Mouse (Mus musculus): ENCODE measurements at regions not wholly inside any gene's neighbourhood (a gene's known extent, or its start where the extent isn't known, plus 50 kb on each side); places are given as distances from the start of the nearest gene placed in this dataset.

GRCm38 (mm10) chr6:148588971-148589370 is 144.8 kb upstream of the Tmtc1 start:
- TF ChIP-seq ZNF384 (IDR thresholded peaks at IDR 0.05; ENCODE audit: low read depth, low read length) = no peak
- TF ChIP-seq CHD2 (IDR thresholded peaks at IDR 0.05; ENCODE audit: low read depth, low read length) = no peak
- TF ChIP-seq MAFK (IDR thresholded peaks at IDR 0.05; ENCODE audit: insufficient read depth, low read depth, low read length) = no peak
- no peak for TF ChIP-seq HCFC1 (IDR thresholded peaks at IDR 0.05; ENCODE audit: borderline replicate concordance, insufficient read depth, low read length)
- no peak for TF ChIP-seq ZC3H11A (IDR thresholded peaks at IDR 0.05; ENCODE audit: borderline replicate concordance, low read depth, low read length)
- Histone ChIP-seq H3K36me3 (ENCODE audit: control insufficient read depth, insufficient read depth, low read length, poor library complexity, severe bottlenecking) (no peaks in the 10 kb centered on the region), H3K27ac (ENCODE audit: insufficient read depth, low read depth, low read length, poor library complexity, severe bottlenecking) (no peak overlapping the region), H3K9me3 (ENCODE audit: control insufficient read depth, insufficient read depth, low read depth, low read length) (no peaks in the 10 kb centered on the region), H3K4me3 (ENCODE audit: insufficient read depth in 1 of 2, low read depth in 1 of 2, low read length in 2 of 2, poor library complexity in 1 of 2, severe bottlenecking in 1 of 2) (no peak overlapping the region), H3K4me1 (ENCODE audit: control insufficient read depth in 2 of 2, insufficient read depth in 2 of 2, low read length in 2 of 2, poor library complexity in 1 of 2) (no peaks in the 10 kb centered on the region), H3K9ac (ENCODE audit: insufficient read depth, low read depth, low read length, poor library complexity, severe bottlenecking) (no peak overlapping the region)
- in situ Hi-C loops (cut with MboI; ENCODE audit: low sequenced_read_pairs in 2 of 2, unreplicated experiment in 2 of 2) = no loop called here
- DNase-seq (ENCODE audit: low read depth, low spot score) = no peak

- in situ Hi-C loops (cut with MboI; ENCODE audit: low sequenced_read_pairs in 2 of 2, unreplicated experiment in 2 of 2) = no loop called here
- H3K4me3 ChIP-seq (ENCODE audit: insufficient read depth in 1 of 2, low read depth in 1 of 2, low read length in 2 of 2, poor library complexity in 1 of 2, severe bottlenecking in 1 of 2) = no peak overlapping the region
Observed at GRCm38 (mm10) chr6:148586439-148587321, 142.5 kb upstream of the Tmtc1 start.

DNA sequence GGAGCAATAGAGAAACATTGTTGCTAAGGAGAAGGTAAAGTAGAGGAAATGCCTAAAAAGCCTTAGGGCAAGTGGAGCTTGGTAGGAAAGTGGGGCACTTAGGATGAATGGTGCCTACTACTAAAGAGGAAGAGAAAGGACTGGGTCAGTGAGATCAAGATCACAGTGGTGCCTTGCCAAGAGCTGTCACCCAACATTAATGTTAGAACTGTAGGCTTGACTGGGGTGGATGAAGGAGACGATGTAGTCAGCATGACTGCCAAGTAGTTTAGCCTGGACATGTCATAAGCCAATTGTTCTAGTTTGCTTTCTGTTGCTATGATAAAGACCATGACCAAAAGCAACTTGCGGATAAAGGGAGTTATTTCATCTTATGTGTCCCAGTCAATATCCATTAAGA is 139.9 kb upstream of the Tmtc1 start:
- TF ChIP-seq HCFC1 (IDR thresholded peaks at IDR 0.05; ENCODE audit: borderline replicate concordance, insufficient read depth, low read length) (no peak), ZNF384 (IDR thresholded peaks at IDR 0.05; ENCODE audit: low read depth, low read length) (no peak), CHD2 (IDR thresholded peaks at IDR 0.05; ENCODE audit: low read depth, low read length) (no peak), ZC3H11A (IDR thresholded peaks at IDR 0.05; ENCODE audit: borderline replicate concordance, low read depth, low read length) (no peak), MAFK (IDR thresholded peaks at IDR 0.05; ENCODE audit: insufficient read depth, low read depth, low read length) (no peak)
- no peaks in the 10 kb centered on the region for H3K9me3 ChIP-seq (ENCODE audit: control insufficient read depth, insufficient read depth, low read depth, low read length)
- no peak overlapping the region for H3K4me3 ChIP-seq (ENCODE audit: insufficient read depth in 1 of 2, low read depth in 1 of 2, low read length in 2 of 2, poor library complexity in 1 of 2, severe bottlenecking in 1 of 2)
- no peak for DNase-seq (ENCODE audit: low read depth, low spot score)
- H3K4me1 ChIP-seq (ENCODE audit: control insufficient read depth in 2 of 2, insufficient read depth in 2 of 2, low read length in 2 of 2, poor library complexity in 1 of 2) = no peaks in the 10 kb centered on the region
- H3K9ac ChIP-seq (ENCODE audit: insufficient read depth, low read depth, low read length, poor library complexity, severe bottlenecking) = no peak overlapping the region
- H3K36me3 ChIP-seq (ENCODE audit: control insufficient read depth, insufficient read depth, low read length, poor library complexity, severe bottlenecking) = no peaks in the 10 kb centered on the region
- in situ Hi-C loops (cut with MboI; ENCODE audit: low sequenced_read_pairs in 2 of 2, unreplicated experiment in 2 of 2) = no loop called here
- H3K27ac ChIP-seq (ENCODE audit: insufficient read depth, low read depth, low read length, poor library complexity, severe bottlenecking) = no peak overlapping the region

More at GRCm38 (mm10) chr6:148586439-148587321, 142.5 kb upstream of the Tmtc1 start:
- DNase-seq (ENCODE audit: low read depth, low spot score) = no peak
- no peak overlapping the region for H3K27ac ChIP-seq (ENCODE audit: insufficient read depth, low read depth, low read length, poor library complexity, severe bottlenecking)
- no peak for TF ChIP-seq CHD2 (IDR thresholded peaks at IDR 0.05; ENCODE audit: low read depth, low read length)
- no peak for TF ChIP-seq MAFK (IDR thresholded peaks at IDR 0.05; ENCODE audit: insufficient read depth, low read depth, low read length)
- no peak for TF ChIP-seq ZNF384 (IDR thresholded peaks at IDR 0.05; ENCODE audit: low read depth, low read length)
- no peak for TF ChIP-seq HCFC1 (IDR thresholded peaks at IDR 0.05; ENCODE audit: borderline replicate concordance, insufficient read depth, low read length)
- TF ChIP-seq ZC3H11A (IDR thresholded peaks at IDR 0.05; ENCODE audit: borderline replicate concordance, low read depth, low read length) = no peak
- no peaks in the 10 kb centered on the region for H3K4me1 ChIP-seq (ENCODE audit: control insufficient read depth in 2 of 2, insufficient read depth in 2 of 2, low read length in 2 of 2, poor library complexity in 1 of 2)
- H3K9me3 ChIP-seq (ENCODE audit: control insufficient read depth, insufficient read depth, low read depth, low read length) = no peaks in the 10 kb centered on the region
- no peaks in the 10 kb centered on the region for H3K36me3 ChIP-seq (ENCODE audit: control insufficient read depth, insufficient read depth, low read length, poor library complexity, severe bottlenecking)
- H3K9ac ChIP-seq (ENCODE audit: insufficient read depth, low read depth, low read length, poor library complexity, severe bottlenecking) = no peak overlapping the region

- Histone ChIP-seq H3K4me1 (ENCODE audit: control insufficient read depth in 2 of 2, insufficient read depth in 2 of 2, low read length in 2 of 2, poor library complexity in 1 of 2) (no peaks in the 10 kb centered on the region), H3K9me3 (ENCODE audit: control insufficient read depth, insufficient read depth, low read depth, low read length) (no peaks in the 10 kb centered on the region), H3K9ac (ENCODE audit: insufficient read depth, low read depth, low read length, poor library complexity, severe bottlenecking) (no peak overlapping the region), H3K36me3 (ENCODE audit: control insufficient read depth, insufficient read depth, low read length, poor library complexity, severe bottlenecking) (no peaks in the 10 kb centered on the region), H3K27ac (ENCODE audit: insufficient read depth, low read depth, low read length, poor library complexity, severe bottlenecking) (no peak overlapping the region), H3K4me3 (ENCODE audit: insufficient read depth in 1 of 2, low read depth in 1 of 2, low read length in 2 of 2, poor library complexity in 1 of 2, severe bottlenecking in 1 of 2) (no peak overlapping the region)
- TF ChIP-seq CHD2 (IDR thresholded peaks at IDR 0.05; ENCODE audit: low read depth, low read length) (no peak), HCFC1 (IDR thresholded peaks at IDR 0.05; ENCODE audit: borderline replicate concordance, insufficient read depth, low read length) (no peak), MAFK (IDR thresholded peaks at IDR 0.05; ENCODE audit: insufficient read depth, low read depth, low read length) (no peak), ZC3H11A (IDR thresholded peaks at IDR 0.05; ENCODE audit: borderline replicate concordance, low read depth, low read length) (no peak), ZNF384 (IDR thresholded peaks at IDR 0.05; ENCODE audit: low read depth, low read length) (no peak)
- no peak for DNase-seq (ENCODE audit: low read depth, low spot score)
- in situ Hi-C loops (cut with MboI; ENCODE audit: low sequenced_read_pairs in 2 of 2, unreplicated experiment in 2 of 2) = no loop called here
Observed at GRCm38 (mm10) chr6:148578281-148578680, 134.1 kb upstream of the Tmtc1 start.

Data from ES-E14 (cell line).